Mouse (Mus musculus) intestine, embryonic 14.5 days (tissue): ENCODE results near the gene Sox15. TPM values are rescaled to one million over a fixed set of nuclear protein-coding genes. Genes with fewer than 3 reads are reported as not detected.

Source experiments
- ATAC-seq: fragments of 200-750 bp; cut with Nextera tagmentation; replicated peaks from 2 replicates; pipeline ENCODE4 v1.8.0; 2017; ENCODE audit warnings: low read depth, moderate number of reproducible peaks, moderate TSS enrichment, moderate library complexity; ENCODE audit not compliant: low FRiP score, low TSS enrichment
- DNase-seq: peaks from one replicate; pipeline ENCODE4 v3.0.0-alpha.2; 2018; ENCODE audit warnings: low spot score
- H3K27ac ChIP-seq: fragments of 300-500 bp; sonication (generic); 2 replicates; pipeline ENCODE4 v1.5.1; 2014; ENCODE audit warnings: low read depth, mild to moderate bottlenecking, control low read depth
- H3K27me3 ChIP-seq: fragments of 300-500 bp; sonication (generic); replicated peaks from 2 replicates; pipeline ENCODE4 v1.6.1; 2014; ENCODE audit warnings: low read length, control low read depth; ENCODE audit not compliant: control insufficient read depth, insufficient read depth
- H3K36me3 ChIP-seq: fragments of 300-500 bp; sonication (generic); 2 replicates; pipeline ENCODE4 v1.6.1; 2014; ENCODE audit warnings: low read length, control low read depth; ENCODE audit not compliant: control insufficient read depth, insufficient read depth
- H3K4me1 ChIP-seq: fragments of 300-500 bp; sonication (generic); replicated peaks from 2 replicates; pipeline ENCODE4 v1.6.1; 2014; ENCODE audit warnings: low read length, control low read depth, mixed read lengths; ENCODE audit not compliant: control insufficient read depth, insufficient read depth
- H3K4me2 ChIP-seq: fragments of 300-500 bp; sonication (generic); 2 replicates; pipeline ENCODE4 v1.6.1; 2014; ENCODE audit warnings: low read length
- H3K4me3 ChIP-seq: fragments of 300-500 bp; sonication (generic); 2 replicates; pipeline ENCODE4 v1.5.1; 2014; ENCODE audit warnings: low read depth, low read length, control low read depth, mixed read lengths
- H3K9ac ChIP-seq: fragments of 300-500 bp; sonication (generic); 2 replicates; pipeline ENCODE4 v1.6.1; 2014; ENCODE audit warnings: mild to moderate bottlenecking, low read length
- H3K9me3 ChIP-seq: fragments of 300-500 bp; sonication (generic); 2 replicates; pipeline ENCODE4 v1.6.1; 2016; ENCODE audit warnings: low read length, control low read depth; ENCODE audit not compliant: control insufficient read depth
- WGBS: fragments of 180-500 bp; shearing (Covaris S2); extraction: QIAGEN DNeasy Blood & Tissue Kit; methylation state at CpG from one replicate; pipeline ENCODE4 v1.1.7; 2014; 5-methylcytosine and 5-hydroxymethylcytosine counted together
- polyA plus RNA-seq: library from polyadenylated mRNA; unstranded; fragments of >200 nt; fragmentation: Nextera tagmentation; extraction: Ambion mirVana; gene quantifications from 2 replicates; pipeline ENCODE4 v1.2.1, GENCODE M21; 2014

Gene Sox15
- polyA plus RNA-seq, 1 experiment from 2014 or later = 0.35 TPM

DNA sequence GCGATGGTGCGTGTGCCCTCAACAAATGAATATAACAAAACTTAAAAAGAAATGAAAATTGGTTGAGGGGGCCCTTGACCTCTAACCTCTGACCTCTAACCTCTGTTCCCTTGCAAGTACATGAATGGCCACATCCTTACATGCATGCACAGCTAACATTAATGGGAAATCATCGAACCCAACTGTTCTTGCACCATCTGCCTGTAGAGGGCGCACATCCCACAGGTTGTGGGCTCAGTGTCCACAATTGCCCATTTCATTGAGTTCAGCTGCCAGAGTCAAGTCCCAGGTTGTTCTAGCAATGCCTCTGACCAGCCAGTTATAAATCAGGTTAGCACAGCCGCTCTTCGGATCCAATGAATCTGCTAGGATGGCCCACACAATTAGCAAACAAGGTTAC, 26.8 kb upstream of the Sox15 start:
- no peaks in the 10 kb centered on the region for H3K36me3 ChIP-seq
- peak; percentile 92 for DNase-seq
- H3K27me3 ChIP-seq = no peaks in the 10 kb centered on the region
- no peak overlapping the region for H3K4me2 ChIP-seq
- no peak overlapping the region for H3K9ac ChIP-seq
- H3K27ac ChIP-seq = no peak overlapping the region
- H3K4me3 ChIP-seq = no peak overlapping the region
- H3K9me3 ChIP-seq = no peaks in the 10 kb centered on the region
- ATAC-seq = no peak
- WGBS = 36% methylated on average over 6 of the region's 6 CpGs
- peaks cover 3% of the 10 kb centered on the region; the same call in 1 of the 2 replicates for H3K4me1 ChIP-seq

DNA sequence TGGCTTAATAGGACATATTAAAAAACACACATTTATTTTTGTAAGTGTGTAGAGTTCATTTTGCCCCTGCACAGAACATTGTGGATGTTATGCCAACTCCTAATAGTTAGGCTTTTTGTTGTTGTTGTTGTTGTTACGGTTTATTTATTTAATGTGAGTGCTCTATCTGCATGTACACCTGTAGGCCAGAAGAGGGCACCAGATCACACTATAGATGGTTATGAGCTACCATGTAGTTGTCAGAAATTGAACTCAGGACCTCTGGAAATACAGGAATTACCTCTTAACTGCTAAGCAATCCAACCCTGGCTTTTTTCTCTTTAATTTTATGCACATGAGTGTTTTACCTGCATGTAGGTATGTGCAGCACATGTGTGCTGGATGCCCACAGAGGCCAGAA, 25.3 kb upstream of the Sox15 start:
- Histone ChIP-seq H3K9me3 (no peaks in the 10 kb centered on the region), H3K27me3 (no peaks in the 10 kb centered on the region), H3K4me2 (no peak overlapping the region), H3K27ac (no peak overlapping the region), H3K4me3 (no peak overlapping the region), H3K9ac (no peak overlapping the region), H3K36me3 (no peaks in the 10 kb centered on the region), H3K4me1 (peaks cover 14% of the 10 kb centered on the region)
- WGBS = 81% methylated on average over 1 of the region's 1 CpGs
- DNase-seq (no peak), ATAC-seq (no peak)

DNA sequence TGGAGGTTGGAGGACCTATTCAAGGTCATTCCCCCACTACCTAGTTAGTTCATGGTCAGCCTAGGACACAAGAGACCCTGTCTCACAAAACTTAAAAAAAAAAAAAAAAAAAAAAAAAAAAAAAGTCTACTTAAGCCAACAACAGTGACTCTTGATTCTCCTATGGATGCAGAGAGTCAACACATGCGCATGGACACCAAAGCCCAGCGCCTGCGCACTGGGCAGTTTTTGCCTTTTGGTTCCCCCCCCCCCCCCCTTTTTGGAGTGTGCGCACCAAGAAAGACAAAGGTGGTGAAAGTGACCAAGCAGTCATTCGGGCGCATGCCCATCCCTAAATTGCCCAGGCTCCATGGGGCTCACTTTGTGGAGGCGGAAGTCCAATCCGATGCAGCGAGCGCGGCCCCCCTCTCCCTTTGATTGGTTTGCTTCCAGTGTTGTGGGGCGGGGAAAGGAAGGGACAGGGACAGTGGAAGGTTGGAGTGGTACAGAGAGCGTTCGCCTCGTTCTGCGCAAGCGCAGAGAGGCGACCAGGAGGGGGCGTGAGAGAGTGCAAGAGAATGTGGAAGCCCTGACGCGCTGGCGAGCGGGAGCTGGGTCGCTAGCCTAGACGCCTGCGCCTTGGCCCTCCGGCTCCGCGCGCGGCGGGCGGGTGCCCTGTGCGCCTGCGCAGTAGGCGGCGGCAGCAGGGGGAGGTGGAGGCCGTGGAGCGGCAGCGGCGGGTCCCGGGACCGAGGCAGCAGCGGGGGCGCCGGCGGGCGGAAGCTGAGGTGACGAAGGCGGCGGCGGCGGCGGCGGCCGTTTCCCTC, 22.6 kb upstream of the Sox15 start, which contains the start of gene Fxr2:
Fxr2 (plus strand) TSS at position 707 of the 806 bp plus-strand sequence.
- Histone ChIP-seq H3K4me2 (peak within 1 kb of the TSS; percentile 84), H3K27me3 (no peaks in the 10 kb centered on the region), H3K4me1 (peaks cover 24% of the 10 kb centered on the region), H3K9me3 (no peaks in the 10 kb centered on the region), H3K4me3 (peak within 1 kb of the TSS; percentile 88), H3K27ac (peak within 1 kb of the TSS; percentile 93), H3K36me3 (peaks cover 3% of the 10 kb centered on the region; the same call in 1 of the 2 replicates), H3K9ac (peak within 1 kb of the TSS; percentile 94)
- DNase-seq (peak; percentile 100), ATAC-seq (peak; percentile 97)
- under 1% methylated on average over 52 of the region's 56 CpGs for WGBS

DNA sequence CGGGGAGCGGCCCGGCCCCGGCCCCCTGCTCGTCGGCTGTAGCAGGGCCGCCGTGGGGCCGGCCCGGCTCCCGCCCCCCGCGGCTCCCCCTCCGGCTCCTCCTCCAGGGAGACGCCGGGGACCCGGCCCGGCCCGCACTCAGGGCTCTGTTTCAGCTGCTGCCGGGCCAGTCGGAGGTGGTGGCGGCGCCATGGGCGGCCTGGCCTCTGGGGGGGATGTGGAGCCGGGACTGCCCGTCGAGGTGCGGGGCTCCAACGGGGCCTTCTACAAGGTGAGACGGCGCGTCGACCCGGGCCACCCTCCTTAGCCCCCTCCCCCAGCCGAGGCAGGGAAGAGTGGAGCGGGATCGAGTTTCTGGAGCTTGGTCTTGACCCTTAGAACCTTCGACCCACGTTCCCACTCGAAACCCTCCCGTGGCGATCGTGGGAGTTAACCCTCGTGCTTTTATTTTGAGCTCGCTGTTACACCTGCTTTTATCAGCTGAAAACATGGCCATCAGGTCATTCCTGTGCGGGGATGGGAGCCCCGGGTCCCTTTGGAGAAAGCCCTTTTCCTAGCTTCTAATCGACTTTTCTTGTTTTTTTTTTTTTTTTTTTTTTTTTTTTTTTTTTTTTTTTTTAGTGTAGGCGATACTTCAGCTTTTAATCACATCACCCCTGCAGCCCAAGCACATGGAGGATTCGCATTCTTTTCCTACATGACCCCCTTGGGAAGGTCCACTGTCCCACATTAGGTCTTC, 21.8 kb upstream of the Sox15 start:
- peak overlapping the region; percentile 88 for H3K4me3 ChIP-seq
- peak overlapping the region; percentile 94 for H3K9ac ChIP-seq
- DNase-seq (no peak), ATAC-seq (peak; percentile 77)
- 0% methylated on average over 38 of the region's 50 CpGs for WGBS
- H3K27ac ChIP-seq = peak overlapping the region; percentile 93
- no peaks in the 10 kb centered on the region for H3K9me3 ChIP-seq
- H3K4me2 ChIP-seq = peak overlapping the region; percentile 84
- H3K36me3 ChIP-seq = peaks cover 7% of the 10 kb centered on the region; the same call in 1 of the 2 replicates
- H3K4me1 ChIP-seq = peaks cover 24% of the 10 kb centered on the region
- no peaks in the 10 kb centered on the region for H3K27me3 ChIP-seq

GRCm38 (mm10) chr11:69635471-69635870, 19.6 kb upstream of the Sox15 start:
- Histone ChIP-seq H3K4me2 (peak overlapping the region; percentile 84), H3K27ac (no peak overlapping the region), H3K4me3 (no peak overlapping the region), H3K4me1 (peaks cover 24% of the 10 kb centered on the region), H3K9me3 (no peaks in the 10 kb centered on the region), H3K9ac (no peak overlapping the region), H3K36me3 (peaks cover 25% of the 10 kb centered on the region), H3K27me3 (no peaks in the 10 kb centered on the region)
- WGBS = 77% methylated on average over 3 of the region's 3 CpGs
- ATAC-seq = no peak
- no peak for DNase-seq

DNA sequence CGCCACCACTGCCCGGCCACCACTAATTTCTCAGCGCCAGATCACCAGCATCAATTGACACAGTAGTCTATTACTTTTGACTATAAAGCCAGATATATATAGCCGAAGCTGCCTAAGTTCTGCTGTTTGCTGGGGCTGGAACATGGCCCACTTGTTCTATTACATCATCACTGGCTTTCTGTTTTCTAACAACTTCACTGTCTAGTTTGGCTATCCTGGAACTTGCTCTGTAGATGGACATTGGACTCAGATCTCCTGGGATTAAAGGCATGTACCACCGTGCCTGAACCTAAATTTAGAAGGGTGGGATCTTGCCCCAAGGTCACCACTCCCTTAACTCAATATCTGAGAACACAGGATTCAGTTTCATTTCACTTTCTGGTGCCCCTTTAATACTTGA, 9.3 kb upstream of the Sox15 start:
- no peak for ATAC-seq
- no peak for DNase-seq
- no peak overlapping the region for H3K4me3 ChIP-seq
- H3K9ac ChIP-seq = no peak overlapping the region
- H3K27me3 ChIP-seq = no peaks in the 10 kb centered on the region
- no peak overlapping the region for H3K4me2 ChIP-seq
- no peak overlapping the region for H3K27ac ChIP-seq
- WGBS = 89% methylated on average over 5 of the region's 5 CpGs
- no peaks in the 10 kb centered on the region for H3K4me1 ChIP-seq
- H3K9me3 ChIP-seq = no peaks in the 10 kb centered on the region
- peaks cover 96% of the 10 kb centered on the region for H3K36me3 ChIP-seq

GRCm38 (mm10) chr11:69653399-69653798, 1.7 kb upstream of the Sox15 start:
- Histone ChIP-seq H3K27me3 (no peaks in the 10 kb centered on the region), H3K9me3 (no peaks in the 10 kb centered on the region), H3K4me1 (peaks cover 6% of the 10 kb centered on the region; the same call in 1 of the 2 replicates), H3K4me2 (no peak overlapping the region), H3K27ac (no peak overlapping the region), H3K4me3 (no peak overlapping the region), H3K36me3 (peaks cover 84% of the 10 kb centered on the region), H3K9ac (no peak overlapping the region)
- WGBS = 69% methylated on average over 5 of the region's 5 CpGs
- no peak for DNase-seq
- ATAC-seq = no peak

DNA sequence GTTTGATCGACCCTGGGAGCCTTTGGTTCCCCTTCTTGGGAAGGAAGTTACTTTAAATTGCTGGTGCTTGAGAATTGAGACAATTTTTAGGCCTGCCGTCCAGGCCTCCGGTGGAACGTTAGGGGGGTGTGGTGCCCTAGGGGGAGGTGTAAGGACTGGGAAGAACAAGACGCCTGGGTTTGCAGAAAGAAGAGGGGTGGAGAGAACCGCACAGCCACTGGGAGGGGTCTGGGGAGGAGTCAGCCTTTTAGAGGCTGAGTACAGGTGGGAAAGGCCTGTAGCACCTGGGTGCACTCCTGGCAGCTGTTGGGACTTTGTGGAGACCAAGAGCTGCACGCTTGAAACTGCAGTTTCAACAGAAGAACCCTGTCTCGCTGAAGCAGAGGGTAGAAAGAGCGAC, 354 bp upstream of the Sox15 start:
- 39% methylated on average over 9 of the region's 9 CpGs for WGBS
- Histone ChIP-seq H3K36me3 (peaks cover 84% of the 10 kb centered on the region), H3K4me2 (no peak overlapping the region), H3K9me3 (no peaks in the 10 kb centered on the region), H3K4me3 (no peak overlapping the region), H3K27ac (peak overlapping the region; percentile 22; the same call in 1 of the 2 replicates), H3K9ac (no peak overlapping the region), H3K4me1 (peaks cover 6% of the 10 kb centered on the region; the same call in 1 of the 2 replicates), H3K27me3 (no peaks in the 10 kb centered on the region)
- no peak for ATAC-seq
- DNase-seq = peak; percentile 57
